Mouse (Mus musculus) forebrain, embryonic 14.5 days (tissue): ENCODE measurements at regions not wholly inside any gene's neighbourhood (a gene's known extent, or its start where the extent isn't known, plus 50 kb on each side); places are given as distances from the start of the nearest gene placed in this dataset.

Source experiments
- ATAC-seq: fragments of 200-750 bp; cut with Nextera tagmentation; 2 replicates; pipeline ENCODE4 v1.8.0; 2017; ENCODE audit warnings: mild to moderate bottlenecking, moderate library complexity
- DNase-seq: peaks from one replicate; pipeline ENCODE4 v3.0.0-alpha.2; 2015; ENCODE audit warnings: low spot score
- H3K27ac ChIP-seq: fragments of 300-500 bp; sonication (generic); 2 replicates; pipeline ENCODE4 v1.5.1; 2014; ENCODE audit warnings: low read depth, mild to moderate bottlenecking, control low read depth, low read length, moderate library complexity
- H3K27me3 ChIP-seq: fragments of 300-500 bp; sonication (generic); replicated peaks from 2 replicates; pipeline ENCODE4 v1.6.1; 2014; ENCODE audit warnings: low read length, control low read depth, mixed read lengths; ENCODE audit not compliant: control insufficient read depth, insufficient read depth
- H3K36me3 ChIP-seq: fragments of 300-500 bp; sonication (generic); 2 replicates; pipeline ENCODE4 v1.6.1; 2014; ENCODE audit warnings: low read length, control low read depth; ENCODE audit not compliant: control insufficient read depth, insufficient read depth
- H3K4me1 ChIP-seq: fragments of 300-500 bp; sonication (generic); 2 replicates; pipeline ENCODE4 v1.6.1; 2014; ENCODE audit warnings: antibody characterized with exemption, low read length, control low read depth; ENCODE audit not compliant: control insufficient read depth, insufficient read depth
- H3K4me2 ChIP-seq: fragments of 300-500 bp; sonication (generic); 2 replicates; pipeline ENCODE4 v1.6.1; 2014; ENCODE audit warnings: mild to moderate bottlenecking, control low read depth, low read length
- H3K4me3 ChIP-seq: fragments of 300-500 bp; sonication (generic); 2 replicates; pipeline ENCODE4 v1.5.1; 2014; ENCODE audit warnings: low read depth, low read length, control low read depth
- H3K9ac ChIP-seq: fragments of 300-500 bp; sonication (generic); 2 replicates; pipeline ENCODE4 v1.6.1; 2014; ENCODE audit warnings: mild to moderate bottlenecking, low read length, control low read depth, moderate library complexity
- H3K9me3 ChIP-seq: fragments of 300-500 bp; sonication (generic); replicated peaks from 2 replicates; pipeline ENCODE4 v1.6.1; 2016; ENCODE audit warnings: low read length, control low read depth, mixed read lengths; ENCODE audit not compliant: control insufficient read depth
- WGBS: fragments of 180-500 bp; shearing (Covaris S2); extraction: QIAGEN DNeasy Blood & Tissue Kit; methylation state at CpG from one replicate; pipeline ENCODE4 v1.1.7; 2014; 5-methylcytosine and 5-hydroxymethylcytosine counted together

GRCm38 (mm10) chr2:162814205-162814604 is 117.1 kb upstream of the Srsf6 start:
- Histone ChIP-seq H3K4me2 (no peak overlapping the region), H3K9ac (no peak overlapping the region), H3K27me3 (no peaks in the 10 kb centered on the region), H3K36me3 (no peaks in the 10 kb centered on the region), H3K4me3 (no peak overlapping the region), H3K4me1 (no peaks in the 10 kb centered on the region), H3K9me3 (no peaks in the 10 kb centered on the region), H3K27ac (no peak overlapping the region)
- ATAC-seq, result no peak
- DNase-seq, result peak; percentile 46
- WGBS, result 44% methylated on average over 2 of the region's 2 CpGs

- Histone ChIP-seq H3K4me1 (no peaks in the 10 kb centered on the region), H3K4me2 (no peak overlapping the region), H3K27ac (no peak overlapping the region), H3K27me3 (no peaks in the 10 kb centered on the region), H3K4me3 (no peak overlapping the region), H3K36me3 (no peaks in the 10 kb centered on the region), H3K9me3 (no peaks in the 10 kb centered on the region), H3K9ac (no peak overlapping the region)
- no peak for DNase-seq
- 87% methylated on average over 10 of the region's 10 CpGs for WGBS
- no peak for ATAC-seq
These were observed 123.6 kb upstream of the Srsf6 start for GRCm38 (mm10) chr2:162807747-162808146.

GRCm38 (mm10) chr2:162796528-162796927 is 134.8 kb upstream of the Srsf6 start:
- Histone ChIP-seq H3K9me3 (no peaks in the 10 kb centered on the region), H3K36me3 (no peaks in the 10 kb centered on the region), H3K27me3 (no peaks in the 10 kb centered on the region), H3K4me3 (no peak overlapping the region), H3K4me2 (no peak overlapping the region), H3K9ac (no peak overlapping the region), H3K4me1 (0 out of 2 replicates have a peak, but pooled peaks cover under 1% of the 10 kb centered on the region), H3K27ac (no peak overlapping the region)
- DNase-seq, result no peak
- 74% methylated on average over 4 of the region's 4 CpGs for WGBS
- ATAC-seq, result no peak

GRCm38 (mm10) chr2:162794285-162794684 is 133.3 kb upstream of the Ptprt start:
- Histone ChIP-seq H3K9me3 (no peaks in the 10 kb centered on the region), H3K4me3 (no peak overlapping the region), H3K36me3 (no peaks in the 10 kb centered on the region), H3K9ac (no peak overlapping the region), H3K4me2 (no peak overlapping the region), H3K4me1 (peaks cover 8% of the 10 kb centered on the region), H3K27me3 (no peaks in the 10 kb centered on the region), H3K27ac (no peak overlapping the region)
- DNase-seq (no peak), ATAC-seq (no peak)
- WGBS, result 84% methylated on average over 8 of the region's 8 CpGs

- Histone ChIP-seq H3K27me3 (no peaks in the 10 kb centered on the region), H3K27ac (no peak overlapping the region), H3K4me3 (no peak overlapping the region), H3K4me1 (peaks cover 8% of the 10 kb centered on the region), H3K36me3 (no peaks in the 10 kb centered on the region), H3K9ac (no peak overlapping the region), H3K4me2 (no peak overlapping the region), H3K9me3 (no peaks in the 10 kb centered on the region)
- 25% methylated on average over 12 of the region's 12 CpGs for WGBS
- ATAC-seq (peak; percentile 61; the same call in 1 of the 2 replicates), DNase-seq (peak; percentile 82)
These were observed 130.6 kb upstream of the Ptprt start for GRCm38 (mm10) chr2:162791374-162792098.

GRCm38 (mm10) chr2:162784176-162784813 is 123.3 kb upstream of the Ptprt start:
- no peaks in the 10 kb centered on the region for H3K36me3 ChIP-seq
- ATAC-seq (no peak), DNase-seq (peak; percentile 27)
- no peak overlapping the region for H3K9ac ChIP-seq
- no peak overlapping the region for H3K27ac ChIP-seq
- H3K9me3 ChIP-seq, result no peaks in the 10 kb centered on the region
- H3K27me3 ChIP-seq, result no peaks in the 10 kb centered on the region
- H3K4me1 ChIP-seq, result no peaks in the 10 kb centered on the region
- H3K4me2 ChIP-seq, result no peak overlapping the region
- no peak overlapping the region for H3K4me3 ChIP-seq
- 57% methylated on average over 8 of the region's 8 CpGs for WGBS

- Histone ChIP-seq H3K9ac (no peak overlapping the region), H3K9me3 (no peaks in the 10 kb centered on the region), H3K4me2 (no peak overlapping the region), H3K27ac (no peak overlapping the region), H3K4me1 (no peaks in the 10 kb centered on the region), H3K36me3 (no peaks in the 10 kb centered on the region), H3K4me3 (no peak overlapping the region), H3K27me3 (no peaks in the 10 kb centered on the region)
- 86% methylated on average over 6 of the region's 6 CpGs for WGBS
- DNase-seq, result no peak
- ATAC-seq, result no peak
These were observed 120.7 kb upstream of the Ptprt start for GRCm38 (mm10) chr2:162781599-162781998.

GRCm38 (mm10) chr2:162776542-162776941 is 115.6 kb upstream of the Ptprt start:
- Histone ChIP-seq H3K4me3 (no peak overlapping the region), H3K36me3 (no peaks in the 10 kb centered on the region)
- 84% methylated on average over 5 of the region's 5 CpGs for WGBS

GRCm38 (mm10) chr2:162772520-162772919 is 111.6 kb upstream of the Ptprt start:
- DNase-seq (no peak), ATAC-seq (no peak)
- no peak overlapping the region for H3K4me2 ChIP-seq
- H3K9me3 ChIP-seq, result no peaks in the 10 kb centered on the region
- H3K27me3 ChIP-seq, result no peaks in the 10 kb centered on the region
- no peak overlapping the region for H3K27ac ChIP-seq
- 88% methylated on average over 5 of the region's 5 CpGs for WGBS
- no peaks in the 10 kb centered on the region for H3K4me1 ChIP-seq
- no peak overlapping the region for H3K4me3 ChIP-seq
- no peak overlapping the region for H3K9ac ChIP-seq
- H3K36me3 ChIP-seq, result no peaks in the 10 kb centered on the region

More at GRCm38 (mm10) chr2:162776542-162776941, 115.6 kb upstream of the Ptprt start:
- no peaks in the 10 kb centered on the region for H3K4me1 ChIP-seq
- ATAC-seq (no peak), DNase-seq (no peak)
- H3K9ac ChIP-seq, result no peak overlapping the region
- H3K9me3 ChIP-seq, result no peaks in the 10 kb centered on the region
- no peak overlapping the region for H3K4me2 ChIP-seq
- no peaks in the 10 kb centered on the region for H3K27me3 ChIP-seq
- H3K27ac ChIP-seq, result no peak overlapping the region
